Mouse (Mus musculus) ES-Bruce4 (cell line): ENCODE data around the gene Adap1.

ENCODE experiments used
- CTCF ChIP-seq: IDR thresholded peaks from one replicate; pipeline ENCODE4 v1.8.1; 2011; ENCODE audit warnings: low read depth, low read length
- EP300 ChIP-seq: IDR thresholded peaks from 2 replicates; pipeline ENCODE4 v1.6.1; 2011; ENCODE audit warnings: low read depth, low read length; ENCODE audit not compliant: insufficient read depth

DNA sequence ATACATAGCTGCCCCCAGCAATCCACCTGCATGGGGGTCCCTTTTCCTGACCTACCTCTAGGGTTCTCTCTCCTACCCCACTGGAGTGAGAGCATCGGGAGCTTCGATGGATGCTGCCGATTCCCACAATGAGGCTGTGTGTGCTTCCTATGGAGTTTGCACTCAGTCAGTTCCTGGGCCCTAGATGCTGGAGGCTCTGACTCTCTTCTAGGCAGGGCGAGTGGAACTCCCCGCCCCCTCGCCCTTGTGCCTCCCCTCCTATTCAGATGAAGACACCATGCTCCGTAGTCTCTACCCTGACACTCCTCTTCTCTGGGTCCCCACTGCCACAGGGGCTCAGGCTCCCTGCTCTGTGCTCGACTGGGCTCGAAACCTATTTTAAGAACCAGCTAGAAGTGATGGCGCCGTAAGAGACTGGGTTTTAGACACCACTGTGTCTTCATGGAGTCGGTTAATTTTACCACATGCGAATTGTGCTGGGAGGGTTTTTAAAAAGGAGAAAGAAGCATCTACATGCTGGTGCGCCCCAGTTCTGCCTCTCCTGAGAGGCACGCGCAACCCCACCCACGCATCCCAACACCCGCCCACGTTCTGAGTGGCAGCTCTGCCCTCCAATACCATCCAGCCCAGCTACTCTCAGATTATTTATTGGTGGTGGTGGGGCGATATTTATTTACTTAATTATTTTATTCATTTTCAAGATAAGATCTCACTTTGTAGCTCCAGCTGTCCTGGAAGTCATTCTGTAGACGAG lies 7.5 kb downstream of the Adap1 start:
- TF ChIP-seq CTCF (no peak), EP300 (no peak)
